Mouse (Mus musculus): ENCODE measurements at regions not wholly inside any gene's neighbourhood (a gene's known extent, or its start where the extent isn't known, plus 50 kb on each side); places are given as distances from the start of the nearest gene placed in this dataset.

GRCm38 (mm10) chr8:12137496-12137895, 141.1 kb upstream of the A230072I06Rik start:
- Histone ChIP-seq H3K9me3 (replicated peaks; ENCODE audit: insufficient read depth, low read length) (no peaks in the 10 kb centered on the region), H3K79me2 (ENCODE audit: control insufficient read depth, insufficient read depth, low read length, poor library complexity) (no peaks in the 10 kb centered on the region), H3K36me3 (ENCODE audit: control insufficient read depth in 1 of 2, insufficient read depth in 2 of 2, low read length in 2 of 2) (no peaks in the 10 kb centered on the region), H3K27me3 (ENCODE audit: control insufficient read depth in 1 of 2, insufficient read depth in 2 of 2, low read length in 2 of 2) (no peaks in the 10 kb centered on the region), H3K4me3 (ENCODE audit: control insufficient read depth in 1 of 2, insufficient read depth in 1 of 2, low read depth in 2 of 2, low read length in 2 of 2) (no peak overlapping the region), H3K27ac (ENCODE audit: control insufficient read depth, low read depth, low read length) (no peak overlapping the region), H3K9ac (ENCODE audit: control insufficient read depth, low read depth, low read length, poor library complexity, severe bottlenecking) (no peak overlapping the region), H3K4me1 (ENCODE audit: control insufficient read depth in 1 of 2, insufficient read depth in 2 of 2, low read length in 2 of 2) (no peaks in the 10 kb centered on the region)
- TF ChIP-seq ZNF384 (IDR thresholded peaks at IDR 0.05; ENCODE audit: low read depth, low read length): no peak
- TF ChIP-seq CHD1 (IDR thresholded peaks at IDR 0.05; ENCODE audit: low read depth, low read length): no peak
- no peak for TF ChIP-seq MAX (IDR thresholded peaks at IDR 0.05; ENCODE audit: low read length)
- TF ChIP-seq EP300 (IDR thresholded peaks at IDR 0.05; ENCODE audit: low read depth in 1 of 2, low read length in 2 of 2): no peak
- TF ChIP-seq RCOR1 (IDR thresholded peaks at IDR 0.05; ENCODE audit: low read depth, low read length): no peak
- TF ChIP-seq CTCF (IDR thresholded peaks at IDR 0.05 in 2 of 3, conservative IDR thresholded peaks at IDR 0.05 in 1 of 3; ENCODE audit: control insufficient read depth in 1 of 3, insufficient read depth in 1 of 3, low read depth in 2 of 3, low read length in 3 of 3, poor library complexity in 1 of 3, severe bottlenecking in 1 of 3): no peak
- TF ChIP-seq TBP (IDR thresholded peaks at IDR 0.05; ENCODE audit: low read depth, low read length): no peak
- TF ChIP-seq MXI1 (IDR thresholded peaks at IDR 0.05; ENCODE audit: low read depth, low read length): no peak
- TF ChIP-seq ELF1 (IDR thresholded peaks at IDR 0.05; ENCODE audit: low read depth, low read length): no peak
- no peak for TF ChIP-seq TCF12 (IDR thresholded peaks at IDR 0.05; ENCODE audit: low read depth, low read length)
- no peak for TF ChIP-seq UBTF (IDR thresholded peaks at IDR 0.05; ENCODE audit: borderline replicate concordance, insufficient read depth, low read depth, low read length)
- no peak for TF ChIP-seq SIN3A (IDR thresholded peaks at IDR 0.05; ENCODE audit: low read length)
- TF ChIP-seq ZC3H11A (IDR thresholded peaks at IDR 0.05; ENCODE audit: low read depth, low read length): no peak
- no peak for TF ChIP-seq KAT2A (conservative IDR thresholded peaks at IDR 0.05; ENCODE audit: low read depth, low read length)
- no peak for TF ChIP-seq GATA1 (IDR thresholded peaks at IDR 0.05; ENCODE audit: low read depth, low read length)
- no peak for TF ChIP-seq POLR2AphosphoS2 (IDR thresholded peaks at IDR 0.05; ENCODE audit: low read length)
- no peak for DNase-seq (ENCODE audit: low read depth, low spot score)

DNA sequence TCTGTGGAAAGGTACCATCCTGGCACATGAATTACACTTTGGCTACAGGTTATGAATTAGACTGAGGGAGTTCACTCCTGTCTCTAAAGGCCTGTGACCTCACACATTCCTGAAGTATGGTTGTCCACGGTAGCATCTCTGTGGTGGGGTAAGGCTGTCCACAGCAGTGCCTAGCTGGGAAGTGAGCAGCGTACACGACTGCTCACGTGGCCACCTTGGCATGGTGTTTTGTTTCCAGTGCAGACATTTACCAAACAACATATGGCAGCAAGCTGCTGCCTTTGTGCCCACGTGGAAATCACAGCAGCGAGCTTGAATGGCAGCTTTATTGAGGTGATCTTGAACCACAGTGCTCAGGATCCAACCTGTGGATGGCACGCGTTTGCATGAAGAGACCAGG, 140.7 kb upstream of the A230072I06Rik start:
- Histone ChIP-seq H3K79me2 (ENCODE audit: control insufficient read depth, insufficient read depth, low read length, poor library complexity) (no peaks in the 10 kb centered on the region), H3K36me3 (ENCODE audit: control insufficient read depth in 1 of 2, insufficient read depth in 2 of 2, low read length in 2 of 2) (no peaks in the 10 kb centered on the region), H3K9ac (ENCODE audit: control insufficient read depth, low read depth, low read length, poor library complexity, severe bottlenecking) (no peak overlapping the region), H3K4me3 (ENCODE audit: control insufficient read depth in 1 of 2, insufficient read depth in 1 of 2, low read depth in 2 of 2, low read length in 2 of 2) (no peak overlapping the region), H3K27me3 (ENCODE audit: control insufficient read depth in 1 of 2, insufficient read depth in 2 of 2, low read length in 2 of 2) (no peaks in the 10 kb centered on the region), H3K4me1 (ENCODE audit: control insufficient read depth in 1 of 2, insufficient read depth in 2 of 2, low read length in 2 of 2) (no peaks in the 10 kb centered on the region), H3K27ac (ENCODE audit: control insufficient read depth, low read depth, low read length) (no peak overlapping the region), H3K9me3 (replicated peaks; ENCODE audit: insufficient read depth, low read length) (no peaks in the 10 kb centered on the region)
- TF ChIP-seq BHLHE40 (IDR thresholded peaks at IDR 0.05; ENCODE audit: borderline replicate concordance, low read depth, low read length): no peak
- no peak for TF ChIP-seq POLR2AphosphoS5 (IDR thresholded peaks at IDR 0.05; ENCODE audit: borderline replicate concordance, low read depth, low read length)
- TF ChIP-seq TCF12 (IDR thresholded peaks at IDR 0.05; ENCODE audit: low read depth, low read length): no peak
- DNase-seq (ENCODE audit: low read depth, low spot score): no peak

All from MEL (cell line).